Mouse (Mus musculus) lung, postnatal 0 days (tissue): ENCODE results near the gene Abca1.

Source experiments
- CTCF ChIP-seq: IDR thresholded peaks from 2 replicates; pipeline ENCODE4 v1.5.1; 2016; ENCODE audit warnings: antibody characterized with exemption, mild to moderate bottlenecking
- EP300 ChIP-seq: IDR thresholded peaks from 2 replicates; pipeline ENCODE4 v1.6.1; 2016; ENCODE audit warnings: antibody characterized with exemption, mild to moderate bottlenecking, control low read depth

DNA sequence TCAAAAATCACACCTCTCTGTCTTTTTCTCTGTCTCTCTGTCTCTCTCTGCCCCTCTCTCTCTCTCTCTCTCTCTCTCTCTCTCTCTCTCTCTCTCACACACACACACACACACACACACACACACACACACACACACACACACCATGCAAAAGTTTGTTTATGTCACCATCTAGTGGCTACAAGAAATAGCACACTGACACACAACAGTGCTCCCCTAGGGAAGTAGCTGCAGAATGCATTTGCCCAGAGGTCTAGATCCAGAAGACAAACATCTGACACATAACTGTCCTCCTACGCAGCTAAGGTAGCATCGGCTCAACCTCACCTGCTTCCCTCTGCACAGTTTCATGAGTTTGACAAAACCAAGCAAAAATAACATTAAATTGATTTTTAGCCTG lies 174.5 kb downstream of the Abca1 start:
- TF ChIP-seq EP300 (no peak), CTCF (peak; percentile 62)
